Mouse (Mus musculus): Measurements from ENCODE around the gene Foxo3. TPM values are rescaled to one million over a fixed set of nuclear protein-coding genes. Genes with fewer than 3 reads are reported as not detected.

The Foxo3 gene
- polyA plus RNA-seq (2016; fragmentation: Nextera tagmentation; extraction: Ambion mirVana), result 5.9 and 6.5 TPM in 2 replicates

DNA sequence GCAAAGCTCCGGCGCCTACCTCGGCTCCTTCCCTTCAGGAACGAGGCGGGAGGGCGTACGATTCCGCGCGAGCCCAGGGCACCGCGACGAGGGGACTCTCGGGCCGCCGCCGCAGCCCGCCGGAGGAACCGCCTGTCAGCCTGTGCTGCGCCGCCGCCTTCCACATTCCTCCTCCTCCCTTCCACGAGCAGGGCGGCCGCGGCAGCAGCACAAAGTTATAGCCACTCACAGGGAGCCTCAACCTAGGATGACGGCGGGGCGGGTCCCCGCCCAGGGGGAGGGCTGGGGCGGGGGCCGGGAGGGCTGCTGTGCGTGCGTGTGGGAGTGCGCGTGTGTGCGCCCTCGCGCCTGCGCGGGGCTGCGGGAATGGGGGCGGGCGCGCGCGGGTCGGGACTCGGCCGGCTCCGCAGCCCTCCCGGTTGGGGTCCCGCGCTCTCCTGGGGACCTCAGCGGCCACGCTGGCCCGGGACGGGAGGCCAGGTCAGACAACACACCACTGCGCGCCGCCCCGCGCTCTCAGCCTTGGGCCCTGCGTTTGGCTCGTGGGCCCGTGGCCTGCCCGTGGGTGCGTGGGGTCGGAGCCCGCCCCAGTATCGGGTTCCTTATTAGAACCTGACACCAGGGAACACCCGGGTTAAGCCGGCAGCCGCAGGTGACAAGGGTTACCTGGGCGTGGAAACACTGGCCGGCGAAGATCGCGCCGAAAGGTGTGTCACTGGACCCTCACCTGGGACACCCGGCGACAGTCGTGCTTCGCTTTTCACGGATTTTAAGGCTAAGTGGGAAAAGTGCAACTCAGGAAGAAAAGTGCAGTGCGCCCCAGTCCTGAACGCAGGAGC lies at the start of gene Foxo3:
TSS of gene Foxo3 (minus strand) at position 249 of the 839 bp plus-strand sequence.
- peaks cover 25% of the 10 kb centered on the region for H3K4me1 ChIP-seq

DNA sequence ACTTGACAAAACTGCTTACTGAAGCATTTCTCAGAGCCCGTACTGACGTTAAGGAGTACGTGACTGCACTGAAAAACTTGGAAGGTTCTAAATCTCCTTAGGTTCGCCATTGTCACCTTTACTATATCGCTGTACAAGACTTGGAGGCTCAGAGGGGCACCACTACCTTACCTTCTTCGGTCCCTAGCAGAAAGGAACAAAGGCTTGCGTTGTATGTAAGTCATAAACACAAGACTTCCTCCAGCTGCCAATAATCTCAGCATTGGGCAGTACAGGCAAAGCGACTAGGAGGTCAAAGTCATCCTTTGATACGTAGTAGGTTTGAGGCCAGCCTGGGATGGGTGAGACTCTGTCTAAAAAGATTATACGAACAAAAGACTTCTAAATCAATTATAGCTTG lies 48.8 kb upstream of the Foxo3 start:
- Histone ChIP-seq H3K4me3 (no peak overlapping the region), H3K36me3 (no peaks in the 10 kb centered on the region), H3K4me1 (no peaks in the 10 kb centered on the region), H3K9me3 (no peaks in the 10 kb centered on the region), H3K27me3 (no peaks in the 10 kb centered on the region), H3K9ac (no peak overlapping the region), H3K4me2 (replicated peaks) (no peak overlapping the region), H3K27ac (no peak overlapping the region)
- ATAC-seq (ENCODE audit: insufficient number of reproducible peaks, insufficient read depth, low FRiP score, low TSS enrichment), result no peak
- WGBS, result 87% methylated on average over 10 of the region's 10 CpGs

More for the DNA sequence above, at the start of gene Foxo3:
- peak within 1 kb of the TSS; percentile 81 for H3K9ac ChIP-seq
- H3K36me3 ChIP-seq, result 0 out of 2 replicates have a peak, but pooled peaks cover 4% of the 10 kb centered on the region
- peak within 1 kb of the TSS; percentile 95 for H3K27ac ChIP-seq
- peak within 1 kb of the TSS; percentile 98 for H3K4me2 ChIP-seq (replicated peaks)
- H3K9me3 ChIP-seq, result no peaks in the 10 kb centered on the region
- 0 out of 2 replicates have a peak, but pooled peaks cover 5% of the 10 kb centered on the region for H3K27me3 ChIP-seq
- peak within 1 kb of the TSS; percentile 82 for H3K4me3 ChIP-seq
- under 1% methylated on average over 80 of the region's 88 CpGs for WGBS
- peak; percentile 79 for ATAC-seq (ENCODE audit: insufficient number of reproducible peaks, insufficient read depth, low FRiP score, low TSS enrichment)

DNA sequence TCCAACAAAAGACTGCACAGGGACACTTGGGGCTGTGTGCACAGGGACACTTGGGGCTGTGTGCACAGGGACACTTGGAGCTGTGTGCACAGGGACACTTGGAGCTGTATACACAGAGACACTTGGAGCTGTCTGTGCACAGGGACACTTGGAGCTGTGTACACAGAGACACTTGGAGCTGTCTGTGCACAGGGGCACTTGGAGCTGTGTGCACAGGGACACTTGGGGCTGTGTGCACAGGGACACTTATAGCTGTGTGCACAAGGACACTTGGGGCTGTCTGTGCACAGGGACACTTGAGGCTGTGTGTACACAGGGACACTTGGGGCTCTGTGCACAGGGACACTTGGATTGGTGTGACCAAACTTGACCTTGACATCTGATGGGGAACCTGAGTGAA lies 47.4 kb upstream of the Foxo3 start:
- H3K27ac ChIP-seq, result no peak overlapping the region
- H3K9ac ChIP-seq, result no peak overlapping the region
- no peaks in the 10 kb centered on the region for H3K27me3 ChIP-seq
- ATAC-seq (ENCODE audit: insufficient number of reproducible peaks, insufficient read depth, low FRiP score, low TSS enrichment), result no peak
- H3K4me2 ChIP-seq (replicated peaks), result no peak overlapping the region
- no peaks in the 10 kb centered on the region for H3K9me3 ChIP-seq
- H3K36me3 ChIP-seq, result no peaks in the 10 kb centered on the region
- no peaks in the 10 kb centered on the region for H3K4me1 ChIP-seq
- H3K4me3 ChIP-seq, result no peak overlapping the region

DNA sequence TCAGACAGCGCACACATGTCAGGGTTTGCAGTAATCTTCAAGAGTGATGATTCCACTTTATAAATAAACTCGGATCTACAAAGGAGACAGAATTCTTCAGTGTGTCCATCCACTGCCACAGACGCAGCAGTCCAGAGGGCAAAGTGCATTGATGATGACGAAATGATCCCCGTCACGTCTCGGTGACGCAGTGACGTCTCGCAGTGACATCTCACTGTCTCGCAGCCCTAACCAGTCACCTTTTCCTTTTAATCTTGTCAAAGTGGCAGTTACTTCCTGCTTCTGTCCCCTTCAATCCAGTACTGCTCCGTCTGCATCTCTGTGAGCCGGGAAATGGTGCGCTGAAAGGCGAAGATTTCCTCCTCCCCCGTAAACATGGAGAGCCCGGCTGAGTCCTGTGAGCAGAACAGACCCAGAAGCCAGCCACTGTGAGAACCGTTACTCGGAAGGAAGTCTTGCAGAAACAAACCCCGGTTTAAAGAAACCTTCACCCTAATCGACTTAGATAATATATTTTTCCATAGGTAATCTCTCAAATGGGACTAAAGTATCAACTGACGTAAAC lies 36.7 kb upstream of the Foxo3 start:
- no peak for ATAC-seq (ENCODE audit: insufficient number of reproducible peaks, insufficient read depth, low FRiP score, low TSS enrichment)
- Histone ChIP-seq H3K4me1 (no peaks in the 10 kb centered on the region), H3K36me3 (no peaks in the 10 kb centered on the region), H3K4me3 (no peak overlapping the region), H3K27me3 (no peaks in the 10 kb centered on the region; the same call in 1 of the 2 replicates), H3K4me2 (replicated peaks) (no peak overlapping the region), H3K9ac (no peak overlapping the region), H3K9me3 (no peaks in the 10 kb centered on the region), H3K27ac (no peak overlapping the region)
- WGBS, result 76% methylated on average over 22 of the region's 22 CpGs

DNA sequence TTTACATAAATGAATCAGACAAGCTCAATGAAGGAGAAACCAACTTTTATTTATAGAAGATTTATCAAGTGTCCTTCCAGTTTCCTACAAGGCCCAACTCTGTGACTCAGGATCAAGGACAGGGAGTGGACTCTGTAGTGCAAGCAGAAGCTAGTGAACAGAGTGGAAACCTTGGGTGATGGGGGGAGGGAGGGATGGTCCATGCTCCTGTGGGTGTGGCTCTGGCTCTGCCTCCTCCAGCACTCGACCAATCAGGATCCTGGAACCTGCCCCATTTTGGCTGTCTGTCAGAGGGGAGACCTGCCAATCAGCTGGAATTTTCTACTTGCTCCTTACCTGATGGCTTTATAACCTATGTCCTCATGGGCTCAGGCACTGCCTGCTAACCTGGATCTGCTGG lies 36.0 kb upstream of the Foxo3 start:
- Histone ChIP-seq H3K9me3 (no peaks in the 10 kb centered on the region), H3K4me2 (replicated peaks) (no peak overlapping the region), H3K9ac (no peak overlapping the region), H3K27ac (no peak overlapping the region), H3K4me3 (no peak overlapping the region), H3K4me1 (no peaks in the 10 kb centered on the region), H3K27me3 (no peaks in the 10 kb centered on the region; the same call in 1 of the 2 replicates), H3K36me3 (no peaks in the 10 kb centered on the region)
- WGBS, result 64% methylated on average over 1 of the region's 1 CpGs
- ATAC-seq (ENCODE audit: insufficient number of reproducible peaks, insufficient read depth, low FRiP score, low TSS enrichment), result no peak

DNA sequence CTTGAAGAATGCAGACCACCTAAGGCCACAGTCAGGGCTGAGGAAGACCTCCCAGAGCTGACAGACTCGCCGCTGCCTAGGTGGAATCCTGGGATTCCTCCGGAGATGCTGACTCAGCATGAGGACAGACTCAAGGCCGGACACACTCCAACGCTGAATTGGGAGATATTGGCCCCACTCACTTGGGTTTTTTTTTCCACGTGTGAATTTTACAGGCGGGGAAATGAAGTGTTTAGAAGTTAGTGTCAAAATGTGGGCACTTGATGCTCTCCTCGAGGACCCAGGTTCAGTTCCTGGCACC lies 32.1 kb upstream of the Foxo3 start:
- Histone ChIP-seq H3K27ac (no peak overlapping the region), H3K9me3 (no peaks in the 10 kb centered on the region), H3K27me3 (no peaks in the 10 kb centered on the region; the same call in 1 of the 2 replicates), H3K4me2 (replicated peaks) (peak overlapping the region; percentile 43), H3K36me3 (no peaks in the 10 kb centered on the region), H3K9ac (0 out of 2 replicates have a peak overlapping the region, but pooled peaks have one; percentile 21), H3K4me3 (peak overlapping the region; percentile 18; the same call in 1 of the 2 replicates), H3K4me1 (no peaks in the 10 kb centered on the region)
- no peak for ATAC-seq (ENCODE audit: insufficient number of reproducible peaks, insufficient read depth, low FRiP score, low TSS enrichment)
- 30% methylated on average over 8 of the region's 8 CpGs for WGBS

DNA sequence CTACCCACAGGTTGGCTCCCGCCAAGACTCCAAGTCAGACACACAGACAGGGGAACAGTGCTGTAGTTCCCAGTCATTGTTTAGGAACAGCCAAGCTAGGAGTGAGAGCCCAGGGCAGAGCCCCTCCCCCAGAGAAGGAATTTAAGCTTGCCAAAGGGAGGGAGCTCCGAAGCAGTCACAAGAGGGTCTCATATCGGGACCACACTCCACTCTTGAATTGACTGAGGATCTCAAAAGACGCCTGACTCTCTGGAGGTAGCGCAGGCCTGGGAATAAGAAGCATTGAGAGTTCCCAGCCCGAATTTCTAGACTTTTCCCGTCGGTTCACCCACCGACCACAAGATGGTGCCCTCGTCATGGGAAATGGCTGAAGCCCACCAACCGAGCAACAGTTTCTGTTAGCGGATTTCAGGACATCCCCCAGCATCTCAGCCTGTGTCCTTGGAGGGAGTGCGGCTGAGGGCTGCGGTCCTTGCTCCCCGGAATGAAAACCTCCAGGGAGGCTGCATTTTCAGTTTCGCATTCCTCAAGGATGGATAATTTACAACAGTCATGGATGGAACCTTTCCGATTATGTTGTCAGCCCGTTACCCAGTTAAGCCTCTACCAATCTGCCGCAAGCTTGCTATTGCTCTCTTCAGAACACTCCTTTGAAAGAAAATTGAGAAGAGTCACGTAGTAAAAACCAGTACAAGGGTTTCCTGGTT lies 31.6 kb upstream of the Foxo3 start:
- Histone ChIP-seq H3K27ac (no peak overlapping the region), H3K36me3 (no peaks in the 10 kb centered on the region), H3K9me3 (no peaks in the 10 kb centered on the region), H3K4me1 (no peaks in the 10 kb centered on the region), H3K9ac (0 out of 2 replicates have a peak overlapping the region, but pooled peaks have one; percentile 21), H3K27me3 (no peaks in the 10 kb centered on the region; the same call in 1 of the 2 replicates), H3K4me3 (peak overlapping the region; percentile 18; the same call in 1 of the 2 replicates), H3K4me2 (replicated peaks) (peak overlapping the region; percentile 43)
- ATAC-seq (ENCODE audit: insufficient number of reproducible peaks, insufficient read depth, low FRiP score, low TSS enrichment), result no peak
- 6% methylated on average over 20 of the region's 20 CpGs for WGBS

DNA sequence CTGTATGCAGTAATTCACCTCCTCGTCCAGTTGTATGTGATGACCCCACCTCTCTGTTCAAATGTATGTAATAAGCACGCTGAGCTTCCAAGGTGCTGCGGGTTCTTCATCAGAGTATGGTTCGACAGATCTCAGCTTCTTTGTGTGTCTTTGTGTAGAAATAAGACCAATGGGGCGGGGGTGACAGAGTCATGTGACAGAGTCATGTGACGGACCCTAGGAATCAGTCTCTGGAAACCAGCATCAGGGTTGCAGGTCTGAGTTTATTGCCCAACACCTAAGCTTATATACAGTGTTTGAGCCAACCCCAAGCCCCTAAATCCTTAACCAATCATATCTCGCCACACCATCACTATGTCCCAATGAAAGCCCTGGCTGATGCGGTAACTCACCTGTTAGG lies 29.9 kb upstream of the Foxo3 start:
- no peak overlapping the region for H3K4me2 ChIP-seq (replicated peaks)
- no peaks in the 10 kb centered on the region for H3K36me3 ChIP-seq
- no peak overlapping the region for H3K4me3 ChIP-seq
- H3K9ac ChIP-seq, result no peak overlapping the region
- ATAC-seq (ENCODE audit: insufficient number of reproducible peaks, insufficient read depth, low FRiP score, low TSS enrichment), result no peak
- no peaks in the 10 kb centered on the region; the same call in 1 of the 2 replicates for H3K27me3 ChIP-seq
- WGBS, result 88% methylated on average over 8 of the region's 8 CpGs
- H3K9me3 ChIP-seq, result no peaks in the 10 kb centered on the region
- no peak overlapping the region for H3K27ac ChIP-seq
- no peaks in the 10 kb centered on the region for H3K4me1 ChIP-seq

DNA sequence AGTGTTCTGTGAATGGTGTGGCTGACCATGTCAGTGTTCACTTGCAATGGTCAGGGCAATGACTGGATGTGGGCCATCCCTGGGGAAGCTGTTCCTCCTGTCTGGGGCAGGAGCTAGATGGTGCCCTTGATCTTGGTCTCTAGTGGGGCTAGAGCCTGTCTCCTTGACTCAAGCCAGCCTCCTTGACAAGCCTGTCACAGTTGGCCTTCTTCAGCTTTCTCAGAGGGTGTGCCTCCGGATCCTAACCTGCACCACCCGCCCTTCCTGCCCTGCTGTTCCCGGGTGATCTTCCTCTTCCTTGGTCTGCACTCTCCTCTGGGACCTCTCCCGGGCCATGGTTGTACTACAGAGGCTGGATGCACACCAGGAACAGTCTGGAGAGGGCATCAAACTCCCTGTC lies 24.2 kb upstream of the Foxo3 start:
- no peaks in the 10 kb centered on the region for H3K4me1 ChIP-seq
- no peak overlapping the region for H3K4me2 ChIP-seq (replicated peaks)
- no peaks in the 10 kb centered on the region for H3K9me3 ChIP-seq
- H3K27me3 ChIP-seq, result no peaks in the 10 kb centered on the region
- no peak for ATAC-seq (ENCODE audit: insufficient number of reproducible peaks, insufficient read depth, low FRiP score, low TSS enrichment)
- WGBS, result 58% methylated on average over 4 of the region's 4 CpGs
- no peak overlapping the region for H3K27ac ChIP-seq
- H3K36me3 ChIP-seq, result no peaks in the 10 kb centered on the region
- H3K4me3 ChIP-seq, result no peak overlapping the region
- no peak overlapping the region for H3K9ac ChIP-seq

DNA sequence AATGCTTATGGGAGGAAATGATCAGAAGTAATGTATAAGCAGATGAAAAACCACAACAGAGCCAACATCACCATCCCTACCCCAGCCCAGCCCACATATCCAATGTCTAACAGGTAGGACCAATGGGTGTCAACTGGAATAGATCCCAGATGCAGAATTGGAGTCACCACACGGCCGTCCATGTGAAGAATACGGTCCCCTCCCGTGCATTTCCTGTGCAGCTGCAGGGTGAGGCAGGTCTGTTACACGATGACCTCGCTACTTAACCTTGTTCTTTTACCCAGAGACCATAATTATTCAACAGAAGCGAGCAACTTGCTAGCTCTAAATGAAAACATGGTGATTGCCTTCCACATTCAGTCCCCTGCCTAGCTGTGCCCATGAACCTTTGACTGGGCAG lies 23.4 kb upstream of the Foxo3 start:
- 33% methylated on average over 7 of the region's 7 CpGs for WGBS
- Histone ChIP-seq H3K4me3 (no peak overlapping the region), H3K27ac (no peak overlapping the region), H3K9ac (no peak overlapping the region), H3K36me3 (no peaks in the 10 kb centered on the region), H3K4me1 (no peaks in the 10 kb centered on the region), H3K9me3 (no peaks in the 10 kb centered on the region), H3K27me3 (no peaks in the 10 kb centered on the region), H3K4me2 (replicated peaks) (no peak overlapping the region)
- no peak for ATAC-seq (ENCODE audit: insufficient number of reproducible peaks, insufficient read depth, low FRiP score, low TSS enrichment)

DNA sequence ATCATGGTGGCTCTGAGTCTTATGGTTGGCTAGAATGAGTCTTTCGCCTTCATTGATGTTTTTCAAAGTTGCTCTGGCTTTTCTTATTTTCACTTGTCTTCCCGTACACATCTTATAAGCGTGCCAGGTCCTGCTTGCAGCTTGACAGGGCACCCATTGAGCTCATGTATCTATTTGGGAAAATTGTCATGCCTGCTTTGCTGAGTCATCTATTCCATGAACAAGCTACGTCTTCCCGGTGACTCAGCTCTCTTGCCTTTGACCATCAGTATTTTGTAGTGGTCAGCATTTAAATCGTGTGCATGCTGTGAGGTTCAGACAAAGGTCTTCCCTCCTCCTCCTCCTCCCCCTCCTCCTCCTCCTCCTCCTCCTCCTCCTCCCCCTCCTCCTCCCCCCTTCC lies 22.9 kb upstream of the Foxo3 start:
- no peaks in the 10 kb centered on the region for H3K4me1 ChIP-seq
- H3K27me3 ChIP-seq, result no peaks in the 10 kb centered on the region
- no peaks in the 10 kb centered on the region for H3K9me3 ChIP-seq
- H3K27ac ChIP-seq, result no peak overlapping the region
- no peak overlapping the region for H3K4me2 ChIP-seq (replicated peaks)
- H3K4me3 ChIP-seq, result no peak overlapping the region
- 73% methylated on average over 6 of the region's 6 CpGs for WGBS
- no peak for ATAC-seq (ENCODE audit: insufficient number of reproducible peaks, insufficient read depth, low FRiP score, low TSS enrichment)
- no peaks in the 10 kb centered on the region for H3K36me3 ChIP-seq
- no peak overlapping the region for H3K9ac ChIP-seq

DNA sequence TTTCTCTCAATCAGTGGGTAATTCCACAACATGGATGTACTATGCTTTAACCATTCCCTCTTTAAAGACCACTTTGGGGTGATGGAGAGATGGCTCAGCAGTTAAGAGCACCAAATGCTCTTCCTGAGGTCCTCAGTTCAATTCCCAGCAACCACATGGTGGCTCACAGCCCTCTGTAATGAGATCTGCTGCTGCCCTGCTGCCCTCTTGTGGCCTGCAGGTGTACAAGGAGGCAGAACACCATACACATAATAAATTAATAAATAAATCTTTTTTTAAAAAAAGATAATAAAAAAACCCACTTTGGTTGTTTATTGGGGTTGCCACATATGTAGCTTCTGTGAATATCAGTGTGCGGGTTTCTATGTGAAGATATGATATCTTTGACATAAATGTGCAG lies 21.4 kb upstream of the Foxo3 start:
- H3K27ac ChIP-seq, result no peak overlapping the region
- 92% methylated on average over 1 of the region's 1 CpGs for WGBS
- H3K9me3 ChIP-seq, result no peaks in the 10 kb centered on the region
- no peak overlapping the region for H3K4me3 ChIP-seq
- H3K36me3 ChIP-seq, result no peaks in the 10 kb centered on the region
- ATAC-seq (ENCODE audit: insufficient number of reproducible peaks, insufficient read depth, low FRiP score, low TSS enrichment), result no peak
- H3K27me3 ChIP-seq, result no peaks in the 10 kb centered on the region
- H3K4me2 ChIP-seq (replicated peaks), result no peak overlapping the region
- H3K9ac ChIP-seq, result no peak overlapping the region
- no peaks in the 10 kb centered on the region for H3K4me1 ChIP-seq
